Mouse (Mus musculus): ENCODE results near the gene Slc38a1. TPM values are rescaled to one million over a fixed set of nuclear protein-coding genes. Genes with fewer than 3 reads are reported as not detected.
"Not testable (repeated sequence)": the region's sequence is repeated elsewhere in the genome, so short reads cannot be mapped to it uniquely, and the experiment has no call there.

Gene Slc38a1
- polyA plus RNA-seq, 1 experiment from 2014 or later, result 139 TPM

GRCm38 (mm10) chr15:96634670-96635405 is 7.9 kb downstream of the Slc38a1 start:
- no peak overlapping the region for H3K4me2 ChIP-seq (ENCODE audit: low read depth, low read length, severe bottlenecking)
- peaks cover 10% of the 10 kb centered on the region; the same call in 1 of the 2 replicates for H3K9me3 ChIP-seq (ENCODE audit: control insufficient read depth, low read length)
- DNase-seq (ENCODE audit: low spot score), result no peak
- H3K4me3 ChIP-seq (ENCODE audit: low read depth, low read length), result no peak overlapping the region
- 0 out of 2 replicates have a peak, but pooled peaks cover 4% of the 10 kb centered on the region for H3K4me1 ChIP-seq (replicated peaks; ENCODE audit: control insufficient read depth, insufficient read depth, low read length)
- WGBS, result 92% methylated on average over 19 of the region's 19 CpGs
- H3K36me3 ChIP-seq (ENCODE audit: control insufficient read depth, insufficient read depth, low read length), result peaks cover 18% of the 10 kb centered on the region; the same call in 1 of the 2 replicates
- H3K9ac ChIP-seq (ENCODE audit: low read length), result no peak overlapping the region
- H3K27me3 ChIP-seq (ENCODE audit: control insufficient read depth, insufficient read depth, low read length), result no peaks in the 10 kb centered on the region
- ATAC-seq (replicated peaks; ENCODE audit: low FRiP score), result no peak; the same call in 1 of the 2 replicates
- no peak overlapping the region for H3K27ac ChIP-seq (ENCODE audit: low read depth, low read length)

DNA sequence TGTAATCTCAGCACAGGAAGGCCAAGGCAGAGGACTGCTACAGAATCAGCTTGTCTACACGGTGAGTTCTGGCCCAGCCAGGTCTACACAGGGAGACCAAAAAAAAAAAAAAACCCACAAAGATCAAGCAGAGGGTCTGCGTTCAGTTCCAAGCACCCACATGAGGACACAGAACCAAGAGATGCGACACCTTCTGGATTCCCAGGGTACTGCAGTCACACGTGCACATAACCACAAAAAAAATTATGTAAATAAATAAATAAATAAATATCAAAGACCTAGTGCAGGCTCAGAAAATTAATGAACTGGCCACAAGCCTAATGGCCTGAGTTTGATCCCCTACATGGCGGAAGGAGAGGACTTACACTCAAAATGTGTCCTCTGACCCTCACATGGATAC is 10.5 kb downstream of the Slc38a1 start:
- DNase-seq (ENCODE audit: low spot score), result no peak
- no peak overlapping the region for H3K4me3 ChIP-seq (ENCODE audit: low read depth, low read length)
- ATAC-seq (replicated peaks; ENCODE audit: low FRiP score), result no peak
- no peak overlapping the region for H3K9ac ChIP-seq (ENCODE audit: low read length)
- H3K36me3 ChIP-seq (ENCODE audit: control insufficient read depth, insufficient read depth, low read length), result peaks cover 18% of the 10 kb centered on the region; the same call in 1 of the 2 replicates
- no peaks in the 10 kb centered on the region for H3K4me1 ChIP-seq (replicated peaks; ENCODE audit: control insufficient read depth, insufficient read depth, low read length)
- no peak overlapping the region for H3K4me2 ChIP-seq (ENCODE audit: low read depth, low read length, severe bottlenecking)
- H3K9me3 ChIP-seq (ENCODE audit: control insufficient read depth, low read length), result peaks cover 10% of the 10 kb centered on the region; the same call in 1 of the 2 replicates
- whole genome bisulfite sequencing, result 93% methylated on average over 5 of the region's 5 CpGs
- no peaks in the 10 kb centered on the region for H3K27me3 ChIP-seq (ENCODE audit: control insufficient read depth, insufficient read depth, low read length)
- no peak overlapping the region for H3K27ac ChIP-seq (ENCODE audit: low read depth, low read length)

- Histone ChIP-seq H3K9me3 (ENCODE audit: control insufficient read depth, low read length) (peaks cover 10% of the 10 kb centered on the region; the same call in 1 of the 2 replicates), H3K4me3 (ENCODE audit: low read depth, low read length) (no peak overlapping the region), H3K27me3 (ENCODE audit: control insufficient read depth, insufficient read depth, low read length) (no peaks in the 10 kb centered on the region), H3K4me1 (replicated peaks; ENCODE audit: control insufficient read depth, insufficient read depth, low read length) (no peaks in the 10 kb centered on the region), H3K9ac (ENCODE audit: low read length) (no peak overlapping the region), H3K36me3 (ENCODE audit: control insufficient read depth, insufficient read depth, low read length) (peaks cover 15% of the 10 kb centered on the region; the same call in 1 of the 2 replicates), H3K4me2 (ENCODE audit: low read depth, low read length, severe bottlenecking) (no peak overlapping the region), H3K27ac (ENCODE audit: low read depth, low read length) (no peak overlapping the region)
- DNase-seq (ENCODE audit: low spot score), result no peak
- WGBS, result 92% methylated on average over 13 of the region's 13 CpGs
- no peak for ATAC-seq (replicated peaks; ENCODE audit: low FRiP score)
Observed at GRCm38 (mm10) chr15:96631107-96631718, 11.5 kb downstream of the Slc38a1 start.

- 97% methylated on average over 7 of the region's 7 CpGs for WGBS
- no peak overlapping the region for H3K27ac ChIP-seq (ENCODE audit: low read depth, low read length)
- no peaks in the 10 kb centered on the region for H3K27me3 ChIP-seq (ENCODE audit: control insufficient read depth, insufficient read depth, low read length)
- no peak overlapping the region for H3K4me3 ChIP-seq (ENCODE audit: low read depth, low read length)
- H3K4me1 ChIP-seq (replicated peaks; ENCODE audit: control insufficient read depth, insufficient read depth, low read length), result no peaks in the 10 kb centered on the region
- H3K36me3 ChIP-seq (ENCODE audit: control insufficient read depth, insufficient read depth, low read length), result peaks cover 14% of the 10 kb centered on the region
- DNase-seq (ENCODE audit: low spot score), result no peak
- no peak overlapping the region for H3K9ac ChIP-seq (ENCODE audit: low read length)
- no peak overlapping the region for H3K4me2 ChIP-seq (ENCODE audit: low read depth, low read length, severe bottlenecking)
- no peak for ATAC-seq (replicated peaks; ENCODE audit: low FRiP score)
- H3K9me3 ChIP-seq (ENCODE audit: control insufficient read depth, low read length), result peaks cover 2% of the 10 kb centered on the region; the same call in 1 of the 2 replicates
Observed at GRCm38 (mm10) chr15:96628256-96628655, 14.5 kb downstream of the Slc38a1 start.

DNA sequence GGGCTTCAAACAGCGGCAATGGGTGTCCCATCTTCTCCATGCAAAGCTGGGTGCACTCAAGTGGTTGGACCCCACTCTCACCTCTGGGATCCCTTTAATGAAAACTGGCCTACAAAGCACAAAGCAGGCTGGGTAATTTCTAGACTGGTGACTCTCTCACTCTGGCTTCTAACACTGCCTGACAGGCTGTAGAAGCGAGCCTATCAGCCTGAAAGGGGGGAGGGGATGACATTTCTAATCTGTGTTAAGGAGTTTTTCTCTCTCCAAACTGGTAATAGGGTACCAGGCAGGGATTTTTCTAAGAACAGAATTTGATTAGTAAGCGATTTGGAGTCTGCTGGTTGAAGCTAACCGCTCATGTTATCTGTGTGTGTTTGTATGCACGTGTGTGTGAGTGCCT is 15.8 kb downstream of the Slc38a1 start:
- no peak overlapping the region for H3K4me2 ChIP-seq (ENCODE audit: low read depth, low read length, severe bottlenecking)
- DNase-seq (ENCODE audit: low spot score) (no peak), ATAC-seq (replicated peaks; ENCODE audit: low FRiP score) (no peak)
- WGBS, result 94% methylated on average over 5 of the region's 5 CpGs
- no peaks in the 10 kb centered on the region for H3K4me1 ChIP-seq (replicated peaks; ENCODE audit: control insufficient read depth, insufficient read depth, low read length)
- no peak overlapping the region for H3K27ac ChIP-seq (ENCODE audit: low read depth, low read length)
- peaks cover 22% of the 10 kb centered on the region for H3K36me3 ChIP-seq (ENCODE audit: control insufficient read depth, insufficient read depth, low read length)
- peaks cover 6% of the 10 kb centered on the region; the same call in 1 of the 2 replicates for H3K9me3 ChIP-seq (ENCODE audit: control insufficient read depth, low read length)
- H3K4me3 ChIP-seq (ENCODE audit: low read depth, low read length), result no peak overlapping the region
- H3K9ac ChIP-seq (ENCODE audit: low read length), result no peak overlapping the region
- H3K27me3 ChIP-seq (ENCODE audit: control insufficient read depth, insufficient read depth, low read length), result no peaks in the 10 kb centered on the region

- not testable (repeated sequence) for H3K4me3 ChIP-seq (ENCODE audit: low read depth, low read length); H3K4me2 ChIP-seq (ENCODE audit: low read depth, low read length, severe bottlenecking); H3K27me3 ChIP-seq (ENCODE audit: control insufficient read depth, insufficient read depth, low read length); H3K4me1 ChIP-seq (replicated peaks; ENCODE audit: control insufficient read depth, insufficient read depth, low read length); H3K9me3 ChIP-seq (ENCODE audit: control insufficient read depth, low read length); DNase-seq (ENCODE audit: low spot score); ATAC-seq (replicated peaks; ENCODE audit: low FRiP score); H3K9ac ChIP-seq (ENCODE audit: low read length); H3K27ac ChIP-seq (ENCODE audit: low read depth, low read length)
- H3K36me3 ChIP-seq (ENCODE audit: control insufficient read depth, insufficient read depth, low read length), result peaks cover 28% of the 10 kb centered on the region
- 97% methylated on average over 9 of the region's 9 CpGs for WGBS
Observed at GRCm38 (mm10) chr15:96625012-96625411, 17.7 kb downstream of the Slc38a1 start.

GRCm38 (mm10) chr15:96622376-96622775 is 20.3 kb downstream of the Slc38a1 start:
- H3K27ac ChIP-seq (ENCODE audit: low read depth, low read length), result no peak overlapping the region
- no peaks in the 10 kb centered on the region for H3K27me3 ChIP-seq (ENCODE audit: control insufficient read depth, insufficient read depth, low read length)
- no peak overlapping the region for H3K9ac ChIP-seq (ENCODE audit: low read length)
- H3K4me2 ChIP-seq (ENCODE audit: low read depth, low read length, severe bottlenecking), result no peak overlapping the region
- ATAC-seq (replicated peaks; ENCODE audit: low FRiP score), result no peak
- no peak for DNase-seq (ENCODE audit: low spot score)
- no peak overlapping the region for H3K4me3 ChIP-seq (ENCODE audit: low read depth, low read length)
- no peaks in the 10 kb centered on the region for H3K4me1 ChIP-seq (replicated peaks; ENCODE audit: control insufficient read depth, insufficient read depth, low read length)
- H3K36me3 ChIP-seq (ENCODE audit: control insufficient read depth, insufficient read depth, low read length), result peaks cover 35% of the 10 kb centered on the region
- WGBS, result 96% methylated on average over 7 of the region's 7 CpGs
- peaks cover 6% of the 10 kb centered on the region; the same call in 1 of the 2 replicates for H3K9me3 ChIP-seq (ENCODE audit: control insufficient read depth, low read length)

DNA sequence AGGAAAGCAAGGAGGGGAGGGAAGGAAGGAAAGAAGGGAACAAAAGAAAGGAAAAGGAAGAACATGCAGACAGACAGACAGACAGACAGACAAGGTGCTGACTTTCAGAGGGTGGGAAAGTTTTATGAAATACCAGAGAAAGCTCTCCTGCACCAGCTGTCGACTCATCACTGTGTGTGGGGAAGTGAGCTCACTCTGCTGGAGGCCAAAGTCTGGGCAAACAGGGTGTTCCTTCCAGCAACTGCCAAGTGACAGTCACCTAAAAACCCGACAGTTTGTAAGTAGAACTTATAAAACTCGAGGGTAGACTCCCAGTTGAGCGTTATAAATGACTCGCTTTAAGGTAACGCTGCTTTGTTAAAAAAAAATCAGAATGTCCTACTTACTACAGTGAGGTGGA is 21.0 kb downstream of the Slc38a1 start:
- DNase-seq (ENCODE audit: low spot score), result no peak
- no peak for ATAC-seq (replicated peaks; ENCODE audit: low FRiP score)
- H3K4me1 ChIP-seq (replicated peaks; ENCODE audit: control insufficient read depth, insufficient read depth, low read length), result no peaks in the 10 kb centered on the region
- H3K36me3 ChIP-seq (ENCODE audit: control insufficient read depth, insufficient read depth, low read length), result peaks cover 41% of the 10 kb centered on the region
- no peak overlapping the region for H3K27ac ChIP-seq (ENCODE audit: low read depth, low read length)
- H3K9ac ChIP-seq (ENCODE audit: low read length), result no peak overlapping the region
- 96% methylated on average over 6 of the region's 6 CpGs for WGBS
- H3K9me3 ChIP-seq (ENCODE audit: control insufficient read depth, low read length), result peaks cover 6% of the 10 kb centered on the region; the same call in 1 of the 2 replicates
- no peaks in the 10 kb centered on the region for H3K27me3 ChIP-seq (ENCODE audit: control insufficient read depth, insufficient read depth, low read length)
- no peak overlapping the region for H3K4me3 ChIP-seq (ENCODE audit: low read depth, low read length)
- H3K4me2 ChIP-seq (ENCODE audit: low read depth, low read length, severe bottlenecking), result no peak overlapping the region
